Mouse (Mus musculus): ENCODE measurements at regions not wholly inside any gene's neighbourhood (a gene's known extent, or its start where the extent isn't known, plus 50 kb on each side); places are given as distances from the start of the nearest gene placed in this dataset.
"Not testable (repeated sequence)": the region's sequence is repeated elsewhere in the genome, so short reads cannot be mapped to it uniquely, and the experiment has no call there.

DNA sequence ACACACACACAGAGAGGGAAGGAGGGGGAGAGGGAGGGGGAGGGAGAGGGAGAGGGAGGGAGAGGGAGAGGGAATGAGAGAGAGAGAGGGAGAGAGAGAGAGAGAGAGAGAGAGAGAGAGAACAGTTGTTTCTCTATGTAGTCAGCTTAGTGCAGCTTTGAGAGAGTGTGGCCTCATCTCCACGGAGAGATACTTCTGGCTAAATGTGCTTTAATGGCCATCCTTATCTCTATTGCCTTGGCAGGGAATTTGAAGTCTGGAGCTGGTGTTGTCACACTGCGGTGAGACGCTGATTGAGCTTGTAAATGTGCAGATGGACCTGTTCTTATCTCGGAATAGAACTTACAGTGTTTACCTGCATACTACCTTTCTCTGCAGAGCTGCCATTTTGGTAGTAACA is 160.9 kb upstream of the Arglu1 start:
- no peak for DNase-seq (ENCODE audit: low read depth in 2 of 2, low spot score in 2 of 2)

DNA sequence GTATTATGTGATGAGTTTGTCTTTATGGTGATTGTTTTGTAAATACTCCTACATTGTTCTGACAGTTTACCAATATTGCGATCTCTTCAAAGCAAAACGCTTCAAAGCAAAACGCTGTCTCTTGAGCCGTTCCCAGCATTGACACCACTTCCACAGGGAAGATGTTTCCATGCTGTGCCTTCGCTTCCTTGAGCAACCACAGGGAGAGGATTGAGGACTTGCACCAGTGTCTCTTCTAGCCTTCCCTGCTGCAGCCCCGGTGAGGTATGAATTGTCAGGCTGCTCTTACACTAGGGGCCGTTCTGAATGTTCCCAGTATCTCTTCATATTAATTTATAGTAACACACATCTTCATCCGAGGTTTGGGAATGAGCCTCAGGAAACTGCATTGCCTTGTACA is 160.4 kb upstream of the Arglu1 start:
- no peak for DNase-seq (ENCODE audit: low read depth in 2 of 2, low spot score in 2 of 2)

DNA sequence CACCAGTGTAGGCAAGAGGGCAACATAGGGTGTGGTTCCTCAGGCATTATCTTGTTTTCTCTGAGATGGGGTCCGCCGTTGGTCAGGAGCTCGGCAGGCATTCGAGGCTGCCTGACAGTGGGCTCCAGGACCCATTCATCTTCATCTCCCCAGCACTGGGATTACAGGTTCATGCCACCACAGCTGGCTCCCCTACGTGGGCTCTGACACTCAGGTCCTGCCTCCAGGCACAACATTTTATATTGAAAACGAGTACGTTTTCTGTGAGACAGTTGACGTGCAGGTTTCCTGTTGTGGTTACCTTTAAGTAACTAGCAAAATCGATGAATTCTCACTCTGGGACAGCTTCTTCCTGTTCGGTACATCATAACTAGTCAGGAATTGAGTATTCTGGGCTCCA is 157.3 kb upstream of the Arglu1 start:
- peak; percentile 6 to 24 for DNase-seq (ENCODE audit: low read depth in 2 of 2, low spot score in 2 of 2)

DNA sequence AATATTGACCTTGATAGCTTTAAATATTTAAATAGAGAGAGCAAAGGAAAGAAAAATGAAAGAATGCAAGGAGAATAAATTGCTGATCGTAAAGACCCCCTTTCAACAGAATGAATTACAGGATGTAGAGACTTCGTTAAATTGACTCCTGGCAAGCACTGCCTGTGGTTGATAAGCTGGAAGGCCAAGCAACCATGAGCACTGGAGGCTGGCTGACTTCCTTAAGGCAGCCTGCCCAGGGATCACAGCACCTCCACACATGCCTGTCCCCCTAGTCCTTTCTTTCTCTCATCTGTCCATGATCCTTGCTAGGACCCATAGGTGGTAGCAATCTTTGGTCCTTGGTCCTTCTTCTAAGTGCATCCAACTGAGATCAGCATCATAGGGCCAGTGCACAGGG is 152.0 kb upstream of the Arglu1 start:
- DNase-seq (ENCODE audit: low read depth in 2 of 2, low spot score in 2 of 2) = no peak

GRCm38 (mm10) chr8:8836166-8836565 is 145.8 kb upstream of the Arglu1 start:
- DNase-seq (ENCODE audit: low read depth in 2 of 2, low spot score in 2 of 2) = not testable (repeated sequence)

DNA sequence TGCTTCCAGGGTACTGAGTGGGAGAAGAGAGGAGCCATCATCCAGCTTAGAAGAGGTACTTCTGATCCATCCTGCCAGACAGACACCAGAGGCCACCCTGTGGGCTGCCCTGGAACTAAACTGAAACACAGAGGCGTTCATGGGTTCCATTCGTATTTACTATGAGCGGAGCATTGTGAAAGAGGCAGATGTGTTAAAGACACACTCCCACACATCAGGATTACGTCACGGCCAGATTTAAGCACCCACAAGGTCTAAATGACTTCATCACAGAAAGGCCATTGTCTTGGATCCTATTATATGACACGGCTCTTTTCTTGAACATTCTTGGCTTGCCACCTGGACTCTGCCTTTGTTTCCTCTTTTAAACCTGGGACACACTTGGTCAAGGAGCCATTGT is 141.0 kb upstream of the Arglu1 start:
- no peak for DNase-seq (ENCODE audit: low read depth in 2 of 2, low spot score in 2 of 2)

GRCm38 (mm10) chr8:8829230-8829629 is 138.9 kb upstream of the Arglu1 start:
- no peak for DNase-seq (ENCODE audit: low read depth in 2 of 2, low spot score in 2 of 2)

GRCm38 (mm10) chr8:8827555-8827954 is 137.2 kb upstream of the Arglu1 start:
- no peak for DNase-seq (ENCODE audit: low read depth in 2 of 2, low spot score in 2 of 2)

DNA sequence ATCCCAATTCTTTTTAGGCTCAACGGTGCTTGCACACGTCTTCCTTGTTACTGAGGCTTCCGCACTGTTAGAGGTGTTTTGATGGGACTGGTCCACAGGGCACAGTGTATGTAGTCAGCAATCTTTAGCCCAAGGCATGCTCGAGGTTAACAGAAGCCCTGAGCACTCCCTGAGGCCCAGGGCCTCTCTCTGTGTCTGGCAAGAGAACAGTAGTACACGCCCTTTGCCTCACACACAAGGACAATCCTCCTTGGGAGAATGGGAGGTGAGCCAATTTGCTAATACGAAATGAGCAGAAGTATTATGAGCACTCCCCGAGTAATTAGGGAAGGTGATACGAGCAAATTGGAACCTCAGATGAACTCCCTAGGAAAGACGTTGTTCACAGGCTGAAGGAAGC is 136.5 kb upstream of the Arglu1 start:
- DNase-seq (ENCODE audit: low read depth in 2 of 2, low spot score in 2 of 2) = no peak

GRCm38 (mm10) chr8:8824886-8825285 is 134.6 kb upstream of the Arglu1 start:
- DNase-seq (ENCODE audit: low read depth in 2 of 2, low spot score in 2 of 2) = no peak

DNA sequence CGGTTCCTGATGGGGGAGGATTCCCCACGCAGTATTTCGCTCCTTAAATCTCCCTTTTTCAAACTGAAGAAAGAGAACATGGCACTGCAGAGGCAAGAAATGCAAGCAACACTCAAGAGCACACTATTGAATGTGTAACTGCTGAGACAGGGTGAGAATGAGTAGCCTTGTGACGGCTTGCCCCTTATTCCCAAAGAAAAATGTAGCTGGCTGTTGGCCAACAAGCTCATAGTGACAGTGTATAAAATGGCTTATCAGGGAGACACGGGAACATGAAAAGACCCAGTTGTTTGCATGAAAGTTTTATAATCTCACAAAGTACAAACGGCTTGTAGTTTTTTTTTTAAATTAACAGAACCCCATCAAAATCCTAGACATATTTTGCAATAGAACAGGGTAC is 130.8 kb upstream of the Arglu1 start:
- no peak for DNase-seq (ENCODE audit: low read depth in 2 of 2, low spot score in 2 of 2)

DNA sequence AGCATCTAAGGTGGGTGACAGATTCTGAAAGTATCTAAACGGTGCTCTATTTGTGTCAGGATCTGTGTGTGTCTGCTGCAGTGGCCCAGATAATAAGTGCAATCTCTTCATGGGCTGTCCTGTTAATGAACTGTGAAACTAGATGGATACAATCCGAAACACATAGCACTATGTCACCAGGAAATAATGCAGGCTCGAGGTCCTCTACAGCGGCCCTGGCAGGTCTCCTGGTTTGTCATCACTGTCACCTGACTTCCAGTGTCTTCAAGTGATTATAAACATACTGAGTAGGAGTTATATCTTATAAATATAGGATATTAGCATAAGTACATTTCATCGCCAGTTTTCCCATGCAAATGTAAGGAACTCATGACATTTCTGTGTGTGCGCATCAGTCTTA is 130.3 kb upstream of the Arglu1 start:
- DNase-seq (ENCODE audit: low read depth in 2 of 2, low spot score in 2 of 2) = no peak

GRCm38 (mm10) chr8:8819233-8819931 is 129.1 kb upstream of the Arglu1 start:
- DNase-seq (ENCODE audit: low read depth in 2 of 2, low spot score in 2 of 2) = no peak

GRCm38 (mm10) chr8:8812807-8813167 is 122.5 kb upstream of the Arglu1 start:
- no peak for DNase-seq (ENCODE audit: low read depth in 2 of 2, low spot score in 2 of 2)

GRCm38 (mm10) chr8:8812051-8812806 is 121.9 kb upstream of the Arglu1 start:
- DNase-seq (ENCODE audit: low read depth in 2 of 2, low spot score in 2 of 2) = no peak

DNA sequence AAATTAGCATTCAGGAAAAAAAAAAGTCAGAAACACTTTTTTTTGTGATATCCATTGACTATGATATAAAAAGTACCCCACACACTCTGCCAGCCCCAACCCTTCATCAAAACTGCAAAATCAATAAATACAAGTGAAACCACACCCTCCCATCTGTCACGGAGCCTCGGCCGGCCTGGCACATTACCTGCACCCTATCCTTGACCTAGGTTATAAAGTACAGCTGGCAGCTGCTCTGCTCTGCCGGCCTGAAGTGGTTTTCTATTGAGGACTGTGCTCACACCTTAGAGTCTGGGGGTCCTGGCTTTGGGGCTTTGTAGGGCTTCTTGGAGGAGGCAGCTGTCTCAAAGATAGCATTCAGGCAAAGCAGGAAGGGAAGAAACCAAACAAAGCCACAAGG is 120.6 kb upstream of the Arglu1 start:
- no peak for DNase-seq (ENCODE audit: low read depth in 2 of 2, low spot score in 2 of 2)

DNA sequence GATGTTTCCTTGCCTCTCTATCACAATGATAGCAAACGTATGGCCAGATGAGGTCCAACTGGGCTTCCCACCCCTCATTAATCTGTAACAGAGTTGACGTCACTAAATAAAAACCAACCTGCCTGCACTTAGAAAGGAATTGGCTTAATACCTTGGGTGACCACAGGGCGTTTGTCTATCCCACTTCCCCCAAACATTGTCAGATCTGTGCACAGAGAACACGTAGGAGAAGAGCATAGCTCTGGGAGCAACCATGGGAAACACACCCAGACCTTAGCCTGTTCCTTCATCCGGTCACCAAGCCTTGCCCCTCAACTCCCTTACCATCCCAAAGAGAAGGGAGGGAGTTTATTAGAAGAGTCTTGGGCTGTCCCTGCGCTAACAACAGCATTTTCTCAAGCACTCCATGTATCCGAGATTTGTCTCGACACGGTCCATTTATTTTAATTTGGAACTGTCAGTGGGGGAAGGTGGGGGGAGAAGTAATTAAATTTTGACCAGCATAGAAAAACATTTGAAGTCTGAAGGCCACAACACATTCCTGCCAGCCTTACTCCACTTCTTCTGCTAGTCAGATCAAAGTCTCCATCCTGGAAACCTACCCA is 119.6 kb upstream of the Arglu1 start:
- DNase-seq (ENCODE audit: low read depth in 2 of 2, low spot score in 2 of 2) = no peak

DNA sequence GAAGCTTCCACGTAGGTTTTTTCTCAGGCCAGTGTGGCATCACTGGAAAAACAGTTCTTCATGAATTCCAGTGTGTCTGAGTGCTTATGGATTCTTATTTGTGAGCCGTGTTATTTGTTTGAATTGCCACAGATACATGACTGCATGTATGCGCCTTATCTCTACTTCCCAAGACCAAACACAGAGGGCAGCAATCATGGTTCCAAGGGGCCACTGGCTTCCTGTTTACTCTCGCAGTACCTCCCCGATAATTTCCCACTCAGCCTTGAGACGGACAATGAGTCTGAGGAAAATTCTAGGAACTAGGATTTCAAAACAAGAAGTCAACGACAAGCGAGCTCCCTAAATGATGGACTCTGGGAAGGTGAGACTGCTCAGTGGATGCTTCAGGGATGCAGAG is 119.0 kb upstream of the Arglu1 start:
- DNase-seq (ENCODE audit: low read depth in 2 of 2, low spot score in 2 of 2) = no peak

DNA sequence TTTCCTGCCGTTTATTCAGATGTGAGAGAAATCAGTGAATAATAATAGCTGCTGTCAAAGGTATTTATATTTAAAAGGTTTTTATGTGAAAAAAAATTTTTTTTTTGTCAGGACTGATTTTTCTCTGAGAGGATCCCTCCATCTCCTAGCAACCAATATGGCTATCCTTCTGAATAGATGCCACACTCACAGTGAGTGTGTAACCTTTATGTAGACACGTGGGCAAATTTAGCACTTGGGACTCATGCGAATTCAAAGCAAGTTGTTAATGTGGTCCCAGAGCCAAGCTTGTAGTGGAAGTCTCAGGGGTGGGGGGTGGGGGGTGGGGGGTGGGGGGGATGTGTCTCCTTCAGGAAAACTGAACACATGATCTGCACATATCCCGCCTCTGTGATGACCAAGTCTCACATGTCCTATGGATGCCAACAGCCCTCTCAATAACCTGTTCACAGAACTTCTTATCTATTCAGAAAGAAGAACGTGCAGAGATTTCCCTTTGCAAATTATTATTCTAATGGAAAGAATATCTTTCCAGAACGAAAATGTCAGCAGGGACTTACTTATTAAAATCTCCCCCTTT is 112.5 kb upstream of the Arglu1 start:
- no peak for DNase-seq (ENCODE audit: low read depth in 2 of 2, low spot score in 2 of 2)

DNA sequence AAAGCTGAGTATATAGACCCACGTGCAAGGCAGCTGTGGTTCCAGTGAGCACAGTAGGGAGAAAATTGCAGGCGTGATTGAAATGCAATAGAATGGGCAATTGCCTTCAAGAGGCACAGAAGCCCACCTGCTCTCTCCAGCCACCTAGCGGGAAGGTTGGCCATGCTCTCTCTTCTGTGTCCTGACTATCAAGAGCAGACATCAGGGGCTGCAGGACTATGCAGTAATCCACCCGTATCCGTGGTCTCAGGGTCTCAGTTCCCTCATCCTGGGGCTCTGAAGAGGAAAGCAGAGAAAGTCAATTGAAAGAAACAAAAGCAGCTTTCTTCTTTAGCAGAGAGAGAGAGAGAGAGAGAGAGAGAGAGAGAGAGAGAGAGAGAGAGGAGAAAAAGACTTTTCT is 112.0 kb upstream of the Arglu1 start:
- DNase-seq (ENCODE audit: low read depth in 2 of 2, low spot score in 2 of 2) = no peak

GRCm38 (mm10) chr8:8801578-8801977 is 111.3 kb upstream of the Arglu1 start:
- DNase-seq (ENCODE audit: low read depth in 2 of 2, low spot score in 2 of 2) = no peak

GRCm38 (mm10) chr8:8797521-8797920 is 107.2 kb upstream of the Arglu1 start:
- no peak for DNase-seq (ENCODE audit: low read depth in 2 of 2, low spot score in 2 of 2)

Data from CD8-positive naive resting alpha-beta T cell, adult 2 months (primary cell).